Comparison of ENCODE assay signal across 8 mouse cellular contexts in genomic region chr6:54992734-54993260, GRCm38 (mm10). TPM values are rescaled to one million over a fixed set of nuclear protein-coding genes. Genes with fewer than 3 reads are reported as not detected.
DNase-seq lines count a peak whose midpoint lies in the region; ATAC-seq and TF ChIP-seq lines count a peak whose summit lies in the region.

TSS of gene Ggct (minus strand) at chr6:54992950.

- no peaks in the 10 kb centered on the region for H3K27me3 ChIP-seq in ES-Bruce4 (ENCODE audit: control insufficient read depth, insufficient read depth, low read length, poor library complexity, severe bottlenecking)
- H3K27me3 ChIP-seq in forebrain, embryonic 13.5 days = 0 out of 2 replicates have a peak, but pooled peaks cover 15% of the 10 kb centered on the region
- H3K27me3 ChIP-seq in liver, postnatal 0 days (ENCODE audit: insufficient read depth, low read length) = no peaks in the 10 kb centered on the region
- no peaks in the 10 kb centered on the region for H3K27me3 ChIP-seq in neural tube, embryonic 14.5 days (ENCODE audit: control insufficient read depth, insufficient read depth, low read length)

- peak within 1 kb of the TSS; percentile 94 for H3K4me2 ChIP-seq in forebrain, embryonic 13.5 days
- peak within 1 kb of the TSS; percentile 97 for H3K4me2 ChIP-seq in liver, postnatal 0 days (ENCODE audit: low read depth, low read length)
- peak within 1 kb of the TSS; percentile 78 for H3K4me2 ChIP-seq in neural tube, embryonic 14.5 days (ENCODE audit: low read depth, low read length)

- peak within 1 kb of the TSS; percentile 41 for H3K9ac ChIP-seq in ES-Bruce4 (ENCODE audit: low read depth, poor library complexity, severe bottlenecking)
- peak within 1 kb of the TSS; percentile 74 for H3K9ac ChIP-seq in forebrain, embryonic 13.5 days
- peak within 1 kb of the TSS; percentile 61 for H3K9ac ChIP-seq in liver, postnatal 0 days (replicated peaks)
- peak within 1 kb of the TSS; percentile 45 for H3K9ac ChIP-seq in neural tube, embryonic 14.5 days (replicated peaks; ENCODE audit: low read depth, low read length)

- TF ChIP-seq POLR2A in ES-Bruce4 (IDR thresholded peaks at IDR 0.05; ENCODE audit: insufficient read depth, low read length) = peak; percentile 61

- WGBS in forebrain, embryonic 13.5 days = under 1% methylated on average over 41 of the region's 41 CpGs
- under 1% methylated on average over 41 of the region's 41 CpGs for WGBS in large intestine, adult 2 months
- under 1% methylated on average over 38 of the region's 41 CpGs for WGBS in liver, postnatal 0 days (ENCODE audit: insufficient replicate concordance)
- WGBS in neural tube, embryonic 14.5 days = under 1% methylated on average over 40 of the region's 41 CpGs

- intact Hi-C loops in heart, postnatal 10 days (cut with DNase I) = loop anchor here (2.0 to 5.0 kb wide), 4 partner anchors 20 to 288 kb away; partner anchors contain the start of genes Nod1 and Znrf2

- H3K9me3 ChIP-seq in ES-Bruce4 (replicated peaks; ENCODE audit: control insufficient read depth, insufficient read depth, low read length, poor library complexity, severe bottlenecking) = no peaks in the 10 kb centered on the region
- H3K9me3 ChIP-seq in forebrain, embryonic 13.5 days (replicated peaks) = no peaks in the 10 kb centered on the region
- no peaks in the 10 kb centered on the region for H3K9me3 ChIP-seq in liver, postnatal 0 days (ENCODE audit: low read length)
- H3K9me3 ChIP-seq in neural tube, embryonic 14.5 days (ENCODE audit: control insufficient read depth, low read length) = no peaks in the 10 kb centered on the region

- peak within 1 kb of the TSS; percentile 69 for H3K4me3 ChIP-seq in ES-Bruce4 (ENCODE audit: low read depth, low read length)
- H3K4me3 ChIP-seq in forebrain, embryonic 13.5 days = peak within 1 kb of the TSS; percentile 57
- peak within 1 kb of the TSS; percentile 54 for H3K4me3 ChIP-seq in liver, postnatal 0 days (ENCODE audit: low read depth, low read length)
- peak within 1 kb of the TSS; percentile 52 for H3K4me3 ChIP-seq in neural tube, embryonic 14.5 days (ENCODE audit: low read depth, low read length)

- peaks cover 9% of the 10 kb centered on the region for H3K36me3 ChIP-seq in ES-Bruce4 (ENCODE audit: control insufficient read depth, insufficient read depth, low read length, poor library complexity, severe bottlenecking)
- H3K36me3 ChIP-seq in forebrain, embryonic 13.5 days (ENCODE audit: poor library complexity, severe bottlenecking) = no peaks in the 10 kb centered on the region
- no peaks in the 10 kb centered on the region for H3K36me3 ChIP-seq in liver, postnatal 0 days (replicated peaks; ENCODE audit: insufficient read depth, low read length)
- no peaks in the 10 kb centered on the region for H3K36me3 ChIP-seq in neural tube, embryonic 14.5 days (ENCODE audit: control insufficient read depth, insufficient read depth, low read length)

- peak; percentile 42 for TF ChIP-seq CTCF in ES-Bruce4 (IDR thresholded peaks at IDR 0.05; ENCODE audit: low read depth, low read length)
- peak; percentile 75 for TF ChIP-seq CTCF in liver, postnatal 0 days (IDR thresholded peaks at IDR 0.05; ENCODE audit: low read depth)

- no peaks in the 10 kb centered on the region for H3K4me1 ChIP-seq in ES-Bruce4 (ENCODE audit: control insufficient read depth, insufficient read depth, low read length)
- peaks cover 10% of the 10 kb centered on the region; the same call in 1 of the 2 replicates for H3K4me1 ChIP-seq in forebrain, embryonic 13.5 days
- peaks cover 20% of the 10 kb centered on the region for H3K4me1 ChIP-seq in liver, postnatal 0 days (ENCODE audit: insufficient read depth)
- H3K4me1 ChIP-seq in neural tube, embryonic 14.5 days (ENCODE audit: control insufficient read depth, insufficient read depth, low read length) = no peaks in the 10 kb centered on the region

- peak; percentile 99 for ATAC-seq in cerebellum, adult (ENCODE audit: insufficient number of reproducible peaks, low FRiP score, low TSS enrichment)
- peak; percentile 100 for ATAC-seq in forebrain, embryonic 13.5 days
- peak; percentile 99 for ATAC-seq in liver, postnatal 0 days
- ATAC-seq in neural tube, embryonic 14.5 days (ENCODE audit: low read depth) = peak; percentile 100

- DNase-seq in heart, postnatal 10 days = peak; percentile 96 to 98
- DNase-seq in large intestine, adult 2 months (ENCODE audit: low read depth, low spot score) = peak; percentile 93
- peak; percentile 95 for DNase-seq in liver, postnatal 0 days
- peak; percentile 93 for DNase-seq in testis, postnatal 10 days (ENCODE audit: low spot score)

- TF ChIP-seq EP300 in ES-Bruce4 (IDR thresholded peaks at IDR 0.05; ENCODE audit: insufficient read depth, low read depth, low read length) = no peak
- peak; percentile 58; the same call in 1 of the 2 replicates for TF ChIP-seq EP300 in liver, postnatal 0 days (IDR thresholded peaks at IDR 0.05; ENCODE audit: low read depth)

- peak within 1 kb of the TSS; percentile 52 for H3K27ac ChIP-seq in ES-Bruce4 (ENCODE audit: insufficient read depth, low read length)
- no peak within 1 kb of the TSS for H3K27ac ChIP-seq in forebrain, embryonic 13.5 days
- peak within 1 kb of the TSS; percentile 69 for H3K27ac ChIP-seq in liver, postnatal 0 days (ENCODE audit: low read depth)
- H3K27ac ChIP-seq in neural tube, embryonic 14.5 days (ENCODE audit: low read depth, low read length) = peak within 1 kb of the TSS; percentile 58; the same call in 1 of the 2 replicates

RNA-seq across cellular contexts. Expression of gene Ggct, which starts in this region (rescaled TPM):
- 44.7 and 50.1 TPM in 2 replicates for polyA plus RNA-seq in ES-Bruce4 (2011; ENCODE audit: insufficient read depth, insufficient read length, low read depth, missing spikeins)
- polyA plus RNA-seq in forebrain, embryonic 13.5 days (2015; fragmentation: Nextera tagmentation; extraction: Ambion mirVana) = 9.3 and 10.6 TPM in 2 replicates
- total RNA-seq in heart, postnatal 10 days (2021) = 10 to 100 TPM in 1 of 2 experiments, 1 to 10 TPM in 1; 9.3 to 13.7 TPM
- polyA plus RNA-seq in large intestine, adult 2 months (2012; rRNA removed) = 1.7 and 2.9 TPM in 2 replicates
- polyA plus RNA-seq in liver, postnatal 0 days (2015; fragmentation: Nextera tagmentation; extraction: Ambion mirVana) = 9.2 and 10.7 TPM in 2 replicates
- polyA plus RNA-seq in neural tube, embryonic 14.5 days (2014; fragmentation: Nextera tagmentation; extraction: Ambion mirVana) = 19.0 and 19.8 TPM in 2 replicates
